Mouse (Mus musculus): Measurements from ENCODE around the gene Pnma1.

Gene Pnma1

GRCm38 (mm10) chr12:84152352-84153190, 4.3 kb upstream of the Pnma1 start:
- DNase-seq: no peak

GRCm38 (mm10) chr12:84151911-84152310, 3.6 kb upstream of the Pnma1 start:
- DNase-seq: no peak

- no peak for DNase-seq
Measured at GRCm38 (mm10) chr12:84150976-84151375, 2.7 kb upstream of the Pnma1 start.

GRCm38 (mm10) chr12:84149971-84150370, 1.7 kb upstream of the Pnma1 start:
- DNase-seq: no peak

GRCm38 (mm10) chr12:84148622-84149012, 328 bp upstream of the Pnma1 start:
- no peak for DNase-seq

GRCm38 (mm10) chr12:84142281-84143050, 5.8 kb downstream of the Pnma1 start:
- no peak for DNase-seq

GRCm38 (mm10) chr12:84141271-84141670, 7.0 kb downstream of the Pnma1 start:
- DNase-seq: no peak

- DNase-seq: no peak
Measured at GRCm38 (mm10) chr12:84140135-84140534, 8.2 kb downstream of the Pnma1 start.

- no peak for DNase-seq
Measured at GRCm38 (mm10) chr12:84137131-84137530, 11.2 kb downstream of the Pnma1 start.

GRCm38 (mm10) chr12:84132265-84132664, 16.0 kb downstream of the Pnma1 start:
- DNase-seq: no peak

GRCm38 (mm10) chr12:84129931-84130330, 18.4 kb downstream of the Pnma1 start:
- DNase-seq: no peak

- no peak for DNase-seq
Measured at GRCm38 (mm10) chr12:84128576-84128975, 19.7 kb downstream of the Pnma1 start.

GRCm38 (mm10) chr12:84126899-84127298, 21.4 kb downstream of the Pnma1 start:
- DNase-seq: no peak

GRCm38 (mm10) chr12:84125892-84126291, 22.4 kb downstream of the Pnma1 start:
- DNase-seq: no peak

- no peak for DNase-seq
Measured at GRCm38 (mm10) chr12:84119584-84119983, 28.7 kb downstream of the Pnma1 start.

- peak; percentile 70 to 73 for DNase-seq
Measured at GRCm38 (mm10) chr12:84114153-84114994, 33.9 kb downstream of the Pnma1 start, which contains the start of gene Dnal1. TSS of gene Dnal1 (plus strand) at chr12:84114366.

- no peak for DNase-seq
Measured at GRCm38 (mm10) chr12:84113676-84114075, 34.6 kb downstream of the Pnma1 start.

- DNase-seq: no peak
Measured at GRCm38 (mm10) chr12:84110814-84111213, 37.5 kb downstream of the Pnma1 start.

- DNase-seq: no peak
Measured at GRCm38 (mm10) chr12:84109924-84110323, 38.4 kb downstream of the Pnma1 start.

- no peak for DNase-seq
Measured at GRCm38 (mm10) chr12:84107692-84108091, 40.6 kb downstream of the Pnma1 start.

- DNase-seq: no peak
Measured at GRCm38 (mm10) chr12:84107012-84107411, 41.3 kb downstream of the Pnma1 start.

GRCm38 (mm10) chr12:84101493-84101845, 46.8 kb downstream of the Pnma1 start:
- no peak for DNase-seq

Measured in thymus, adult 18-20 months (tissue).